Mouse (Mus musculus): Measurements from ENCODE around the gene Fasl.
A peak's percentile ranks its signal among the peaks of the same experiment; 100 is the strongest.

DNA sequence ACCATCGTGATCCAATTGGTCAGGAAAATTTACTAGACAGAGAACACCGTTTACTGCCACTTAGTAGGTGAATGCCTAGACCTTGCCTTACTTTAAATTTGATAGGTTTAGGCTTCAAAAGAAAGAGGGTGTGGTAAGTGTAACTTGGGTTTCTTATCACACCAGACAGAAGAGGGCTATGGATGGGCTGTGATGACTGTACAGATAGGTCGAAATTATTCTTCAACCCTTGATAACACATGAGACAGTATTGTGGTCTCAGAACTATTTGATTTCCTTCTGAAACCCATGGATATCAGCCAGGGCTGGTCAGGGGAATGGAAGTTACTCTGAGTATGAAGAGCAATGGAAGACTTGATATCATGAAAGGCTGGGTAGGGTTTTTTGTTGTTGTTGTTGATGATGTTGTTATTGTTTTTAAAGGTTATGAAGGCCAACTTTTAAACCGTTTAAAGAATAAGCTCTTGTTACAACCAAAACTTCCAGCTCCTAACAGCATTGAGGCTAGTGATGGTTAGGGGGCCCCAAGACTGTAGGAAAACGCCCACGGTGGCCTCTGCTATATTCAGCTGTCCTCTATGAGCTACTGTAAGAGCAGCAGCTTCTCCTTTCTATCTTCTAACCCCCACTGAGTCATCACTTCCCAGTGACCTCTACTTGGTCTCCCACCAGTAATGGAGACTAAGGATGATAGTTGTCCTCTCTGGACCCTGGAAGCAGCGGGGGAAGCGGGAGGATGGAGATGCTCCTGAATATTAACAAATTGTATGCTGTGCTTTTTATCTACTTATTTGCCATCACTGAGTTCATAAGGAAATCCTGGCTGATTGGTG, 3.8 kb upstream of the Fasl start:
- TF ChIP-seq POLR2A (IDR thresholded peaks at IDR 0.05; ENCODE audit: control insufficient read depth in 1 of 2, insufficient read depth in 1 of 2, low read depth in 1 of 2, low read length in 2 of 2, poor library complexity in 1 of 2) (no peak), POLR2AphosphoS5 (IDR thresholded peaks at IDR 0.05; ENCODE audit: borderline replicate concordance, low read depth, low read length) (no peak), CTCF (IDR thresholded peaks at IDR 0.05 in 2 of 3, conservative IDR thresholded peaks at IDR 0.05 in 1 of 3; ENCODE audit: control insufficient read depth in 1 of 3, insufficient read depth in 1 of 3, low read depth in 2 of 3, low read length in 3 of 3, poor library complexity in 1 of 3, severe bottlenecking in 1 of 3) (no peak), EP300 (IDR thresholded peaks at IDR 0.05; ENCODE audit: low read depth in 1 of 2, low read length in 2 of 2) (peak; percentile 45 to 60; a peak in 3 of 4 replicates), ZMIZ1 (IDR thresholded peaks at IDR 0.05; ENCODE audit: low read depth, low read length) (no peak), USF1 (IDR thresholded peaks at IDR 0.05; ENCODE audit: low read depth, low read length) (no peak), GATA1 (IDR thresholded peaks at IDR 0.05; ENCODE audit: low read depth, low read length) (peak; percentile 84), GABPA (IDR thresholded peaks at IDR 0.05; ENCODE audit: low read depth, low read length) (no peak)
